Mouse (Mus musculus) CH12.LX (cell line): ENCODE measurements around the gene Ednra.

ENCODE experiments used
- MAX ChIP-seq: IDR thresholded peaks from 2 replicates; pipeline ENCODE4 v1.6.1; 2011; ENCODE audit warnings: low read length, improper control_type of control experiment
- ZNF384 ChIP-seq: IDR thresholded peaks from 2 replicates; pipeline ENCODE4 v1.6.1; 2012; ENCODE audit warnings: low read depth, low read length, improper control_type of control experiment, inconsistent platforms

GRCm38 (mm10) chr8:77770966-77771365, 46.7 kb upstream of the Ednra start:
- TF ChIP-seq ZNF384 (no peak), MAX (no peak)
